Mouse (Mus musculus) stomach, postnatal 0 days (tissue): ENCODE results near the gene Lmnb2. TPM values are rescaled to one million over a fixed set of nuclear protein-coding genes. Genes with fewer than 3 reads are reported as not detected.

Experiments
- ATAC-seq: fragments of 200-750 bp; cut with Nextera tagmentation; 2 replicates; pipeline ENCODE4 v1.8.0; 2017; ENCODE audit not compliant: low FRiP score, low TSS enrichment
- DNase-seq: peaks from one replicate; pipeline ENCODE4 v3.0.0-alpha.2; 2016; ENCODE audit warnings: low spot score
- H3K27ac ChIP-seq: fragments of 300-500 bp; sonication (generic); replicated peaks from 2 replicates; pipeline ENCODE4 v1.5.1; 2014; ENCODE audit warnings: mild to moderate bottlenecking, control low read depth
- H3K27me3 ChIP-seq: fragments of 300-500 bp; sonication (generic); 2 replicates; pipeline ENCODE4 v1.6.1; 2014; ENCODE audit warnings: low read length; ENCODE audit not compliant: control insufficient read depth, insufficient read depth
- H3K36me3 ChIP-seq: fragments of 300-500 bp; sonication (generic); 2 replicates; pipeline ENCODE4 v1.6.1; 2014; ENCODE audit warnings: low read length, mixed read lengths; ENCODE audit not compliant: control insufficient read depth, insufficient read depth
- H3K4me1 ChIP-seq: fragments of 300-500 bp; sonication (generic); replicated peaks from 2 replicates; pipeline ENCODE4 v1.6.1; 2014; ENCODE audit warnings: antibody characterized with exemption; ENCODE audit not compliant: control insufficient read depth, insufficient read depth
- H3K4me2 ChIP-seq: fragments of 300-500 bp; sonication (generic); replicated peaks from 2 replicates; pipeline ENCODE4 v1.6.1; 2014; ENCODE audit warnings: low read depth, mild to moderate bottlenecking, control low read depth, moderate library complexity
- H3K4me3 ChIP-seq: fragments of 300-500 bp; sonication (generic); 2 replicates; pipeline ENCODE4 v1.5.1; 2014; ENCODE audit warnings: low read depth, low read length, control low read depth
- H3K9ac ChIP-seq: fragments of 300-500 bp; sonication (generic); 2 replicates; pipeline ENCODE4 v1.6.1; 2014; ENCODE audit warnings: mild to moderate bottlenecking, low read length, control low read depth, mixed read lengths
- H3K9me3 ChIP-seq: fragments of 300-500 bp; sonication (generic); 2 replicates; pipeline ENCODE4 v1.6.1; 2016; ENCODE audit warnings: low read length; ENCODE audit not compliant: control insufficient read depth
- CTCF ChIP-seq: IDR thresholded peaks from 2 replicates; pipeline ENCODE4 v1.5.1; 2016; ENCODE audit warnings: antibody characterized with exemption, low read depth, mild to moderate bottlenecking, moderate library complexity
- EP300 ChIP-seq: optimal IDR thresholded peaks from 2 replicates; pipeline ENCODE3; 2016; ENCODE audit warnings: antibody characterized with exemption
- WGBS: fragments of 180-500 bp; shearing (Covaris S2); extraction: QIAGEN DNeasy Blood & Tissue Kit; methylation state at CpG from one replicate; pipeline ENCODE4 v1.1.7; 2014; 5-methylcytosine and 5-hydroxymethylcytosine counted together
- polyA plus RNA-seq: library from polyadenylated mRNA; unstranded; fragments of >200 nt; fragmentation: Nextera tagmentation; extraction: Ambion mirVana; gene quantifications from 2 replicates; pipeline ENCODE4 v1.2.1, GENCODE M21; 2015

Lmnb2 gene
- polyA plus RNA-seq, 1 experiment from 2014 or later = 12.4 TPM

GRCm38 (mm10) chr10:80955536-80955935 is 37.5 kb upstream of the Lmnb2 start:
- H3K9ac ChIP-seq = 0 out of 2 replicates have a peak overlapping the region, but pooled peaks have one; percentile 13
- WGBS = 23% methylated on average over 9 of the region's 9 CpGs
- H3K4me3 ChIP-seq = no peak overlapping the region
- H3K4me2 ChIP-seq = no peak overlapping the region
- DNase-seq (peak; percentile 76), ATAC-seq (peak; percentile 33; the same call in 1 of the 2 replicates)
- H3K27ac ChIP-seq = peak overlapping the region; percentile 89
- peaks cover 10% of the 10 kb centered on the region for H3K4me1 ChIP-seq
- no peak for TF ChIP-seq EP300
- peak; percentile 90 for TF ChIP-seq CTCF
- no peaks in the 10 kb centered on the region for H3K9me3 ChIP-seq
- H3K36me3 ChIP-seq = no peaks in the 10 kb centered on the region
- no peaks in the 10 kb centered on the region for H3K27me3 ChIP-seq

GRCm38 (mm10) chr10:80954843-80955242 is 36.8 kb upstream of the Lmnb2 start:
- Histone ChIP-seq H3K36me3 (no peaks in the 10 kb centered on the region), H3K4me2 (no peak overlapping the region), H3K9me3 (no peaks in the 10 kb centered on the region), H3K4me1 (peaks cover 10% of the 10 kb centered on the region), H3K27me3 (no peaks in the 10 kb centered on the region), H3K9ac (no peak overlapping the region), H3K27ac (peak overlapping the region; percentile 89), H3K4me3 (no peak overlapping the region)
- DNase-seq = peak; percentile 50
- WGBS = 34% methylated on average over 6 of the region's 6 CpGs
- TF ChIP-seq CTCF (no peak), EP300 (no peak)
- ATAC-seq = peak; percentile 60; the same call in 1 of the 2 replicates

- Histone ChIP-seq H3K27me3 (no peaks in the 10 kb centered on the region), H3K9me3 (no peaks in the 10 kb centered on the region), H3K4me3 (no peak overlapping the region), H3K36me3 (no peaks in the 10 kb centered on the region), H3K27ac (peak overlapping the region; percentile 89), H3K9ac (no peak overlapping the region), H3K4me2 (no peak overlapping the region), H3K4me1 (peaks cover 10% of the 10 kb centered on the region)
- TF ChIP-seq CTCF = no peak
- TF ChIP-seq EP300 = no peak
- 30% methylated on average over 13 of the region's 13 CpGs for WGBS
- DNase-seq (peak; percentile 73), ATAC-seq (no peak)
Observed at GRCm38 (mm10) chr10:80954415-80954814, 36.4 kb upstream of the Lmnb2 start.

GRCm38 (mm10) chr10:80952449-80952848 is 34.4 kb upstream of the Lmnb2 start:
- Histone ChIP-seq H3K27ac (no peak overlapping the region), H3K9me3 (no peaks in the 10 kb centered on the region), H3K4me3 (no peak overlapping the region), H3K36me3 (no peaks in the 10 kb centered on the region), H3K9ac (no peak overlapping the region), H3K27me3 (no peaks in the 10 kb centered on the region), H3K4me1 (peaks cover 14% of the 10 kb centered on the region), H3K4me2 (no peak overlapping the region)
- WGBS = 82% methylated on average over 15 of the region's 15 CpGs
- no peak for DNase-seq
- TF ChIP-seq EP300 (no peak), CTCF (no peak)
- ATAC-seq = no peak

- H3K27me3 ChIP-seq = no peaks in the 10 kb centered on the region
- ATAC-seq (no peak), DNase-seq (no peak)
- H3K36me3 ChIP-seq = no peaks in the 10 kb centered on the region
- WGBS = 77% methylated on average over 10 of the region's 10 CpGs
- TF ChIP-seq EP300 (no peak), CTCF (no peak)
- H3K4me1 ChIP-seq = peaks cover 16% of the 10 kb centered on the region
- no peak overlapping the region for H3K4me2 ChIP-seq
- H3K27ac ChIP-seq = no peak overlapping the region
- no peak overlapping the region for H3K4me3 ChIP-seq
- H3K9me3 ChIP-seq = no peaks in the 10 kb centered on the region
- H3K9ac ChIP-seq = no peak overlapping the region
Observed at GRCm38 (mm10) chr10:80951761-80952390, 33.8 kb upstream of the Lmnb2 start.

- no peak for TF ChIP-seq EP300
- TF ChIP-seq CTCF = no peak
- no peak for ATAC-seq
- WGBS = 40% methylated on average over 5 of the region's 5 CpGs
Observed at GRCm38 (mm10) chr10:80950314-80950713, 32.3 kb upstream of the Lmnb2 start.

More at GRCm38 (mm10) chr10:80950314-80950713, 32.3 kb upstream of the Lmnb2 start:
- Histone ChIP-seq H3K36me3 (no peaks in the 10 kb centered on the region), H3K27ac (no peak overlapping the region), H3K9me3 (no peaks in the 10 kb centered on the region), H3K9ac (no peak overlapping the region), H3K27me3 (no peaks in the 10 kb centered on the region), H3K4me1 (peaks cover 10% of the 10 kb centered on the region), H3K4me3 (no peak overlapping the region), H3K4me2 (no peak overlapping the region)
- no peak for DNase-seq
